Mouse (Mus musculus) liver, postnatal 0 days (tissue): ENCODE data around the gene Gm7534.

Experiments used
- CTCF ChIP-seq: sonication (generic); IDR thresholded peaks from 2 replicates; pipeline ENCODE4 v1.5.1; 2016; ENCODE audit warnings: antibody characterized with exemption, low read depth
- EP300 ChIP-seq: IDR thresholded peaks from 2 replicates; pipeline ENCODE4 v1.6.1; 2016; ENCODE audit warnings: antibody characterized with exemption, low read depth, mild to moderate bottlenecking

DNA sequence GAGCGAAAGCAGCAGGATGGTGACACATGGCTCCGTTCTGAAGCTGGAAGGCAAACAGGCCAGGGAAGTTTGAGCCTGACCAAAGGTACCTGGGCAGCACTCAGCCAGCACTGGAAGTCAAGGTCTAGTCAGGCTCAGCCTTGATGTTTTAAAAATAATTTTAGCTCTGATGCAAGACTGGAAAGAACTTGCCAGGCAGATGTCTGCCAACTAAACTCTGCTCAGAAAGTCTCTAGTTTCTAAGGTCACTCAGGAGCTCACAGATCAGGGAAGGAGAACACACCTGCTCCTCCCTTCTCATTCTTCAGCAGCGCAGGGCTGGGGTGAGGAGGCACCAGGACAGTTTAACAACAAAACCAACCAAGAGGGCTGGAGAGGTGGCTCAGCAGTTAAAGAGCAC, 48.5 kb downstream of the Gm7534 start:
- TF ChIP-seq CTCF (no peak), EP300 (no peak)
